Mouse (Mus musculus) granulocyte monocyte progenitor cell, adult 5-6 weeks (primary cell): ENCODE data around the gene Hmbs. TPM values are rescaled to one million over a fixed set of nuclear protein-coding genes. Genes with fewer than 3 reads are reported as not detected.
"Not testable (repeated sequence)": the region's sequence is repeated elsewhere in the genome, so short reads cannot be mapped to it uniquely, and the experiment has no call there.

Experiments used
- ATAC-seq: replicated peaks from 2 replicates; pipeline ENCODE4 v1.8.0; 2016; ENCODE audit warnings: mild to moderate bottlenecking, moderate TSS enrichment, inconsistent platforms; ENCODE audit not compliant: poor library complexity, severe bottlenecking
- total RNA-seq, 2 experiments: library from RNA; stranded (forward) in 1 of 2; stranded (reverse) in 1 of 2; fragments of 200-712, 200-1000 nt in 1 of 2; fragments of >200 nt in 1 of 2; fragmentation: Nextera tagmentation in 1 of 2; gene quantifications; 2 replicates each; pipeline ENCODE4 v1.2.3; 2014 to 2017

Hmbs gene
- total RNA-seq (2014; fragmentation: Nextera tagmentation) (64.3 and 92.6 TPM in 2 replicates), total RNA-seq (2017) (32.2 and 47.4 TPM in 2 replicates)

DNA sequence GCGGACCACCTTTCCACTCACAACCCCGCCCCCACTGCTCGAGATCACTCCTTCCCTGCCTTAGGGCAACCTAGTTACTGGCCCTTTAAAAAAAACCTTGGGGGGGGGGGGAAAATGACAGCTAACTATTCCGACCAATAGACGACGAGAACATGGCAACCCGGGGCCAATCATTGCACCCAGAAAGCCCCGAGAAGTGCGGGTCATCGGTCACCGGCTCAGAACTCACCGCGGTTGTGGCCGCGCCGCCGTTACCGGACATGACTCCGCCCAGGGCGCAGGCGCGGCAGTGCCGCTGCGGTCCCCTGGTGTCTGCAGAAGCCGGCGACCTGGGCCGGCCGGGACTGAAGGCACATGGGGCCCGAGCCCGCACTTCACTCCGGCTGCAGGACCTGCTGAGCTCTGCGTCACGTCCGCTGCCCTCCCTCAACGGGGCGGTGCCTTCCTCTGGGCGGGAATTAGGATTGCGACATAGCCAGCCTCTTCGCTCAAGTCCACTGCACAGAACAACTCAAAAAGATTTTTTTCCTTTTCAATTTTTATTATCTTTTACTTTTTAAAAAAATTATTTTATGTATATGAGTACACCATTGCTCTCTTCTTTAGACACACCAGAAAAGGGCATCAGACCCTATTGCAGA is at the start of gene Hmbs:
Gene Hmbs (minus strand): TSS at position 448 of the 641 bp plus-strand sequence.
- peak; percentile 89 for ATAC-seq

- ATAC-seq = peak; percentile 65
Measured at GRCm38 (mm10) chr9:44391466-44391865, 47.4 kb upstream of the Hmbs start.

DNA sequence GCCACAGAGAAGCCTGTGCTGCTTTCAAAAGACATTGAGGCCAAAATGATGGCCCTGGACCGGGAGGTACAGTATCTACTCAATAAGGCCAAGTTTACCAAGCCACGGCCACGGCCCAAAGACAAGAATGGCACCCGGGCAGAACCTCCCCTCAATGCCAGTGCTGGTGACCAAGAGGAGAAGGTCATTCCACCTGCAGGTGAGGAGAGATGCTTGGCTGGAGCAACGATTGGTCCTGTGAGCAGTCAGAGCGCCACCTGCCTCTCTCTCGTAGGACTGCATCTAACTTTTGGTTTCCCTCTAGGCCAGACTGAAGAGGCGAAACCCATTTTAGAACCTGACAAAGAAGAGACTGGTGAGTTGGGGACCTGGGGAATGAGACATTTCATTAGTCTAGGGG is 45.2 kb upstream of the Hmbs start:
- ATAC-seq = peak; percentile 54; the same call in 1 of the 2 replicates

GRCm38 (mm10) chr9:44387221-44387620 is 43.2 kb upstream of the Hmbs start:
- no peak for ATAC-seq

- no peak for ATAC-seq
Measured at GRCm38 (mm10) chr9:44384596-44384995, 40.6 kb upstream of the Hmbs start.

GRCm38 (mm10) chr9:44379862-44380261 is 35.8 kb upstream of the Hmbs start:
- no peak for ATAC-seq

GRCm38 (mm10) chr9:44379054-44379834 is 35.2 kb upstream of the Hmbs start, which contains the start of gene Hyou1:
Gene Hyou1 (plus strand): TSS chr9:44379490.
- ATAC-seq = peak; percentile 92

DNA sequence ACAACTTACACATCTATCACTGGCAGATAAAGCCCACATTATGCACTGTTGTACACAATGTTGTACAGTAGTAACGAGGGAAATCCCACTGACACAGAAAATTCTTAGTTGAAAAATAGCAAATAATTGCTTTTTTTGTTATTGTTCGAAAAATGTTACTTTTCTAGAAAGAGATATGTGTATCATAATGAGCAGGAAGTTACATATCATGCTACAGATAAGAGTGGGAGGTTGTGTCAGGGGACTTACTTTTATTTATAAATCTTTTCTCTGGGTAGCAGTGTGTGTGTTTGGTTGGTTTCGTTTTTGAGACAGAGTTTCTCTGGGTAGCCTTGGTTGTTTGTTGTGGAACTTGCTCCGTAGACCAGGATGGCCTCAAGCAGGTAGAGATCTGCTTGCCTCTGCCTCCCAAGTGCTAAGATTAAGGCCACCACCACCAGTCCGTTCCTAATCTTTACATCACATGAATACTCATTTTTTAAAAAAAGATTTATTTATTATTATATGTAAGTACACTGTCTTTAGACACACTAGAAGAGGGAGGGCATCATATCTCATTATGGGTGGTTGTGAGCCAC is 34.2 kb upstream of the Hmbs start:
- no peak for ATAC-seq

DNA sequence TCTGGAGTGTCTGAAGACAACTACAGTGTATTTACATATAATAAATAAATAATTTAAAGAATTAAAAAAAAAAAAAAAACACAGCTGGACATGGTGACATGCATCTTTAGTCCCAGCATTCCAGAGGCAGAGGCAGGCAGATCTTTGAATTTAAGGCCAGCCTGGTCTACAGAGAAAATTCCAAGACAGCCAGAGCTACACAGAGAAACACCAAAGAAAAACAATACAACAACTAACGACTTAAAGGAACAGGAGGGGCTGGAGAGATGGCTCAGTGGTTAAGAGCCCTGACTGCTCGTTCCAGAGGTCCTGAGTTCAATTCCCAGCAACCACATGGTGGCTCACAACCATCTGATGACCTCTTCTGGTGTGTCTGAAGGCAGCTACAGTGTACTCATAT is 33.3 kb upstream of the Hmbs start:
- ATAC-seq = not testable (repeated sequence)

- ATAC-seq = no peak
Measured at GRCm38 (mm10) chr9:44376141-44376540, 32.1 kb upstream of the Hmbs start.

- no peak for ATAC-seq
Measured at GRCm38 (mm10) chr9:44373386-44373785, 29.4 kb upstream of the Hmbs start.

- ATAC-seq = 0 out of 2 replicates have a peak, but pooled peaks have one; percentile 39
Measured at GRCm38 (mm10) chr9:44364480-44364879, 20.5 kb upstream of the Hmbs start.

- ATAC-seq = not testable (repeated sequence)
Measured at GRCm38 (mm10) chr9:44361931-44362330, 17.9 kb upstream of the Hmbs start.

DNA sequence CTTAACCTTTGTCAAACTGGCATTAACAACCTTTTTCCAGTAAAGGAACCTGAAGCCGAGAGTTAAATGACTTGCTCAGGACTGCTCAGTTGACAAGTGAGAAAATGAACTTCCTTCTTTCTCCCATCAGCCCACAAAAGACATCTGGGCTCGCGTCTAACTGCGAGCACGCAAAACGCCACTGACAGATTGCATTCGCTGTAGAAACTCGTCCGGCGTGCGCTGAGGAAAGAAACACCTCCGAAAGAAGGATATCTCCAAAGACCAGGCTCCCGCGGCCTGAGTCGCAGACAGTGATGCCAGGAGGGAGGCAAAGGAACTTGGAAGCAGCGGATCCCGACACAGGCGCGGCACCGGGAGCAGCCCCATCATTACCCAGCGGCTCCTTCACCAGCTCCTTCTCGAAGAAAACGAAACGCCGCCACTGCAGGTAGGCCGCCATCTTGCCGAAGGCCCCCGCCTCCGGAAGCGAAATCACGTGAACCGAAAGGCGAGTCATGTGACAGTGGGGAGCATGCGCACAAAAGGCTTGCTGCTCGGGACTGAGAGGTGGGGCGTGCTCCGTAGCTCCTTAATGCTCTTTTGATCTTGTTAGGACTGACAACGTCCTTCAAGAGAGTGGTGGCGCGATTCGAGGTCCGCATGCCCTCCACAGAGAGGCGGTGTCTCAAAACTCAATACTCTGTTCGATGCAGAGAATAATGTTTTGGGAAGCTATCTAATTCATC is 17.3 kb upstream of the Hmbs start, which contains the start of gene Vps11:
Gene Vps11 (minus strand): TSS at position 481 of the 728 bp plus-strand sequence.
- peak; percentile 94 for ATAC-seq

GRCm38 (mm10) chr9:44357207-44357606 is 13.2 kb upstream of the Hmbs start:
- ATAC-seq = 0 out of 2 replicates have a peak, but pooled peaks have one; percentile 36

DNA sequence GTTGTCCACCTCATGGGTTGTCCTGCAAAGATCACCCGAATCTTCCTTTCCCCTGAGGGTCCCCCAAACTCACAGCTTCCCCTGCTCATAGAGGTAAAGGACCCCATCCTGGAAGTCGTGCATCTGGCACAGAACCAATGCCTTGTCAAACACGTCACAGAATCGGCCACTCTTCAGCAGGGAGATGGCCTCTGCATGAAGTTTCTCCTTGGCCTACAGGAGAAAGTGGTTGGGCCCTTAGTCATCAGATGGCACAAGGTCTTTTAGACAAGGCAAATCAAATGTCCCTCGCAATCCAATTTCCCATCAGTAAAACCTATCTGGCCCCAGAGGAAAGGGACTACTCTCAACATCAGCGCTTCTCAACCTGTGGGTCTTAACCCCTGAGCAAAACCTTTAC is 9.1 kb upstream of the Hmbs start:
- ATAC-seq = no peak

DNA sequence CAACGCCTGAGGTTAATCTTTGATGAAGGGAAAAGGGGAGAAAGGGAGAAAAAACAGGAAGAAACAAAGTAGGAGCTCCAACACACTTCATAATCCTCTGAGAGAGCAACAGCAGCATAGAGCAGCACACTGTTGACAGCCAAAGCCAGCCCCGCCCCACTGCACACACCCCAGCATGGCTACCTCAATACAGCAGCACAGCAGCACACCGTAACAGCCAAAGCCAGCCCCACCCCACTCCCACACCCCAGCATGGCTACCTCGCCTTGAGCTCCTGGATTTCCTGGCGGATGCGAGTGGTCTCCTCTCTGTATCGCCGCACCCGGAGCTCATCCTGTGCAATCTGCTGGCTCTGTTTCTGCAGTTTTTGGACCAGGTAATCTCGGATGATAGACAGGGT is 8.3 kb upstream of the Hmbs start:
- ATAC-seq = no peak

DNA sequence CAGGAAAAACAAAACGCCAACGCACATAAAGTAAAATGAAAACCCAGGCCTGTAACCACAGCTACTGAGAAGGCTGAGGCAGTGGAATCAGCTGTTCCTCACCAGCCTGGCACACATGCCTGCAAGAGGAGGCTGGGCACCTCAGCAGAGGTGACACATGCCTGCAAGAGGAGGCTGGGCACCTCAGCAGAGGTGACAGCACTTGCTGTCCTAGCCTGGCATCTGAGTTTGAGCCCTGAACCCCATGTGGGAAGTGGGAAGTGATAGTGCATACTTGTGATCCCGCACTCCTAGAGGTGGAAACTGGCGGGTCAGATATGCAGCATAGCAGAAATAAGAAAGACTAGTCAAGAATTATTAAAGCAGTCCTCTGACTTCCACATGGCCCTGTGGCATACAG is 7.4 kb upstream of the Hmbs start:
- ATAC-seq = no peak

DNA sequence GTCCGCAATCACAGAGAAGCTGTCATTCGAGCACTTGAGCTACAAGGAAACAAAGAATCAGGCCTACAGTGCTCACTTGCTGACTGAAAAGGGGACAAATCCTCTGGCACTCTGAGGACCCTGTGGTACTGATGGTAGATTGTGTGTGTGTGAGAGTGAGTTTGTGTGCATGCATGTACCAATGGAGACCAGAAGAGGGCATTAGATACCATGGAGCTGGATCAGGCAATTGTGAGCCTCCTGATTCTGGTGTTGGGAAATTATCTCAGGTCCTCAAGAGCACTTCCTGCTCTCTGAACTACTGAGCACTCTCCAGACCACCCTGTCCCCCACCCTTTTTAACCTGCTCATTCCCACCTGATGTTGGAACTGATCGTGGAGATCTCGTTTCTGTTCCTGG is 4.5 kb upstream of the Hmbs start:
- 0 out of 2 replicates have a peak, but pooled peaks have one; percentile 8 for ATAC-seq

DNA sequence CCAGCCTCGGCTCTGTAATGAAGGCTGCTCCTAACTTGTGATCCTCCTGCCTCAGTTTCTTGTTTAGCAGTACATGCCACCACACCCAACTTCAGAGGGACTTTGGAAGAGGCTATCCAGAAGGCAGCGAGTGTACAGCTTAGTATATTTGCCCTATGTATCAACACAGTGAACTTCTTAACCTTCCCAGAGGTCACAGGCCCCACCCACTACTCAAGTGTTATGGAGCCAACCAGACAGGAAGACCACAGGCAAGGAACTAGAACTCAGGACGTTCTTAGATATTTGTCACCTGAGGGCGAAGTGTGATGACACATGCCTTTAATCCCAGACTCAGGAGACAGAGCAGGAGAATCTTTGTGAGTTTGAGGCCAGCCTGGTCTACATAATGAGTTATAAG is 3.6 kb upstream of the Hmbs start:
- no peak for ATAC-seq
